Mouse (Mus musculus) kidney, embryonic 16.5 days (tissue): ENCODE measurements around the gene Sp2. TPM values are rescaled to one million over a fixed set of nuclear protein-coding genes. Genes with fewer than 3 reads are reported as not detected.

Experiments used
- ATAC-seq: fragments of 200-750 bp; cut with Nextera tagmentation; 2 replicates; pipeline ENCODE4 v1.8.0; 2017; ENCODE audit warnings: moderate TSS enrichment; ENCODE audit not compliant: low FRiP score, low TSS enrichment
- H3K27ac ChIP-seq: fragments of 300-500 bp; sonication (generic); 2 replicates; pipeline ENCODE4 v1.5.1; 2014; ENCODE audit warnings: low read length
- H3K27me3 ChIP-seq: fragments of 300-500 bp; sonication (generic); 2 replicates; pipeline ENCODE4 v1.6.1; 2014; ENCODE audit warnings: low read length, control low read depth, mixed read lengths; ENCODE audit not compliant: insufficient read depth
- H3K36me3 ChIP-seq: fragments of 300-500 bp; sonication (generic); 2 replicates; pipeline ENCODE4 v1.6.1; 2014; ENCODE audit warnings: low read length, control low read depth, mixed read lengths; ENCODE audit not compliant: insufficient read depth
- H3K4me1 ChIP-seq: fragments of 300-500 bp; sonication (generic); 2 replicates; pipeline ENCODE4 v1.6.1; 2014; ENCODE audit warnings: low read length, control low read depth, mixed read lengths; ENCODE audit not compliant: insufficient read depth
- H3K4me2 ChIP-seq: fragments of 300-500 bp; sonication (generic); replicated peaks from 2 replicates; pipeline ENCODE4 v1.6.1; 2014; ENCODE audit warnings: low read depth, low read length
- H3K4me3 ChIP-seq: fragments of 300-500 bp; sonication (generic); 2 replicates; pipeline ENCODE4 v1.5.1; 2014; ENCODE audit warnings: mild to moderate bottlenecking, low read length
- H3K9ac ChIP-seq: fragments of 300-500 bp; sonication (generic); replicated peaks from 2 replicates; pipeline ENCODE4 v1.6.1; 2014; ENCODE audit warnings: low read length
- H3K9me3 ChIP-seq: fragments of 300-500 bp; sonication (generic); 2 replicates; pipeline ENCODE4 v1.6.1; 2016; ENCODE audit warnings: low read length, control low read depth
- WGBS: fragments of 180-500 bp; shearing (Covaris S2); extraction: QIAGEN DNeasy Blood & Tissue Kit; methylation state at CpG from one replicate; pipeline ENCODE4 v1.1.7; 2014; 5-methylcytosine and 5-hydroxymethylcytosine counted together
- polyA plus RNA-seq: library from polyadenylated mRNA; unstranded; fragments of >200 nt; fragmentation: Nextera tagmentation; extraction: Ambion mirVana; gene quantifications from 2 replicates; pipeline ENCODE4 v1.2.1, GENCODE M21; 2015

The Sp2 gene
- polyA plus RNA-seq, 1 experiment from 2014 or later, result 21.2 TPM

- H3K9me3 ChIP-seq, result no peaks in the 10 kb centered on the region
- H3K4me2 ChIP-seq, result no peak overlapping the region
- no peaks in the 10 kb centered on the region for H3K27me3 ChIP-seq
- ATAC-seq, result no peak
- H3K9ac ChIP-seq, result no peak overlapping the region
- no peak overlapping the region for H3K4me3 ChIP-seq
- no peak overlapping the region for H3K27ac ChIP-seq
- no peaks in the 10 kb centered on the region; the same call in 1 of the 2 replicates for H3K36me3 ChIP-seq
- H3K4me1 ChIP-seq, result peaks cover 46% of the 10 kb centered on the region
- 88% methylated on average over 5 of the region's 5 CpGs for whole genome bisulfite sequencing
These were observed 9.3 kb downstream of the Sp2 start for GRCm38 (mm10) chr11:96973426-96973964.

DNA sequence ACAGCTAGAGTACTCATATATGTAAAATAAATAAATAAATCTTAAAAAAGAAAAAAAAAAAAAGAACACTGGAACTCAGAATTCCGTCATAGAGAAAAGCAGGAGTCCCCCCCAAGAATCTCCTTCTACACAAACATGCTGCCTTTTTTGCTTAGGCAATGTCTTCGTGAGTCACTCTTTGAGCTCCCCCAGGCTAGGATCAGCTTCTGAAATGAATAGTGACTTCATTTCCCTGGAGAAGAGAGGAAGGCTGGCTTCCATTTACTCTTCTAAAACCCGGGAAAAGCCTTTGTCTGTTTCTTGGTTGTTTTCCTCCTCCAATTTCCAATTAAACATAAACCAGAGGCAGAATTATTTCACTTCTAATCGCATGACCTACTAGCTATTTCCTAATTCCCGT, 9.9 kb downstream of the Sp2 start:
- peaks cover 49% of the 10 kb centered on the region for H3K4me1 ChIP-seq
- 89% methylated on average over 5 of the region's 5 CpGs for WGBS

GRCm38 (mm10) chr11:96970341-96970740, 12.4 kb downstream of the Sp2 start:
- Histone ChIP-seq H3K9ac (0 out of 2 replicates have a peak overlapping the region, but pooled peaks have one; percentile 12), H3K9me3 (no peaks in the 10 kb centered on the region), H3K27ac (peak overlapping the region; percentile 92), H3K4me1 (peaks cover 42% of the 10 kb centered on the region), H3K36me3 (no peaks in the 10 kb centered on the region; the same call in 1 of the 2 replicates), H3K4me2 (no peak overlapping the region), H3K4me3 (no peak overlapping the region), H3K27me3 (no peaks in the 10 kb centered on the region)
- WGBS, result 63% methylated on average over 3 of the region's 3 CpGs
- no peak for ATAC-seq

More for the DNA sequence above, 9.9 kb downstream of the Sp2 start:
- no peak for ATAC-seq
- H3K4me2 ChIP-seq, result no peak overlapping the region
- H3K27me3 ChIP-seq, result no peaks in the 10 kb centered on the region
- no peaks in the 10 kb centered on the region for H3K9me3 ChIP-seq
- no peaks in the 10 kb centered on the region; the same call in 1 of the 2 replicates for H3K36me3 ChIP-seq
- no peak overlapping the region for H3K27ac ChIP-seq
- no peak overlapping the region for H3K4me3 ChIP-seq
- no peak overlapping the region for H3K9ac ChIP-seq

GRCm38 (mm10) chr11:96969746-96970145, 13.0 kb downstream of the Sp2 start:
- H3K4me3 ChIP-seq, result no peak overlapping the region
- no peaks in the 10 kb centered on the region for H3K27me3 ChIP-seq
- H3K4me1 ChIP-seq, result peaks cover 40% of the 10 kb centered on the region
- no peaks in the 10 kb centered on the region for H3K9me3 ChIP-seq
- H3K36me3 ChIP-seq, result no peaks in the 10 kb centered on the region; the same call in 1 of the 2 replicates
- H3K27ac ChIP-seq, result peak overlapping the region; percentile 92
- H3K4me2 ChIP-seq, result no peak overlapping the region
- peak overlapping the region; percentile 12 for H3K9ac ChIP-seq
- WGBS, result 60% methylated on average over 1 of the region's 1 CpGs
- peak; percentile 5; the same call in 1 of the 2 replicates for ATAC-seq

DNA sequence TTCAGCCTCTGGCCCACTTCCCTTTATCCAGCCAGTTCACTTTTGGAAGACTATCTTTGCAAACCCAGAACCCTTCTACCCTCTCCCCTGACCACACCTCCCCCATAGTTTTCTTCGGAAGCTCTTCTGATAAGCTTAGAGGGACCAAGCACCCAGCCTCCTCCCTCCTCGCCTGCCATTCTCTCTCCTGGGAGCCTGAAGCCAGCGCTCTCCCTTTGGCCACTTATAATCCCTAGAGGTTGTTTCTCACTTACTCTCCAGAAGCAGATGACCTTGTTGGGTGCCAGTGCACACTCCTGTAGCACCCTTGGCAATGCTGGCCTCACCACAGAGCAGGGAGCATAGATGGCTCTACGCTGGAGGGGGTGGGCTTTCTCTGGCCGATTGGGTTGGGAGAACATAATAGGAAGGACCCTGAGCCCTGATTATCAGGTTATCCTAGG, 13.5 kb downstream of the Sp2 start:
- H3K9ac ChIP-seq, result peak overlapping the region; percentile 12; the same call in 1 of the 2 replicates
- ATAC-seq, result peak; percentile 14; the same call in 1 of the 2 replicates
- 70% methylated on average over 5 of the region's 5 CpGs for WGBS
- H3K36me3 ChIP-seq, result no peaks in the 10 kb centered on the region; the same call in 1 of the 2 replicates
- no peaks in the 10 kb centered on the region for H3K9me3 ChIP-seq
- no peak overlapping the region for H3K4me3 ChIP-seq
- peak overlapping the region; percentile 92 for H3K27ac ChIP-seq
- H3K4me2 ChIP-seq, result no peak overlapping the region; the same call in 1 of the 2 replicates
- peaks cover 40% of the 10 kb centered on the region for H3K4me1 ChIP-seq
- no peaks in the 10 kb centered on the region for H3K27me3 ChIP-seq

DNA sequence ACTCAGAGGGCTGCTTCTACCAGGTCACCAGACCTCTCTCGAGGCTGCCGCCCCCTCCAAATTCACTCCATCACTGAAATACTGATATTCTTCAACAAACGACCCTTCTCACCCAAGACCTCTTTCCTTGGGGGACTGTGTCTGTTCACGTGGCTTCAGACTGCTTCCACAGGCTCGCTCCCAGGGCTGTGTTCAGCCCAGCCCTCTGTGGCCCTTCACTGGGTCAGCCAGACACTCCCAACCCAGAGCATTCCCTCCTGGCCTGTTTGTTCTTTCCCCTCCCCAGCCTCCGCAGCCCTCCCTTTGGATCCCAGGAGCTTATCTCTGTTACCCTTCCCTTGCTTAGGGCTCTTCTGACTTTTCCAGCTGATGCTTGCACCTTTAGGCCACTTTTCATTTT, 14.3 kb downstream of the Sp2 start:
- Histone ChIP-seq H3K36me3 (no peaks in the 10 kb centered on the region; the same call in 1 of the 2 replicates), H3K9ac (peak overlapping the region; percentile 36; the same call in 1 of the 2 replicates), H3K27ac (peak overlapping the region; percentile 92), H3K9me3 (no peaks in the 10 kb centered on the region), H3K27me3 (no peaks in the 10 kb centered on the region), H3K4me2 (no peak overlapping the region), H3K4me3 (no peak overlapping the region), H3K4me1 (peaks cover 38% of the 10 kb centered on the region)
- 43% methylated on average over 6 of the region's 6 CpGs for WGBS
- no peak for ATAC-seq

- Histone ChIP-seq H3K9me3 (no peaks in the 10 kb centered on the region), H3K4me2 (peak overlapping the region; percentile 17), H3K27ac (peak overlapping the region; percentile 92), H3K9ac (peak overlapping the region; percentile 47; the same call in 1 of the 2 replicates), H3K36me3 (peaks cover 2% of the 10 kb centered on the region), H3K27me3 (no peaks in the 10 kb centered on the region), H3K4me1 (peaks cover 39% of the 10 kb centered on the region), H3K4me3 (no peak overlapping the region)
- WGBS, result 78% methylated on average over 11 of the region's 11 CpGs
- no peak for ATAC-seq
These were observed 15.1 kb downstream of the Sp2 start for GRCm38 (mm10) chr11:96967544-96968269.

GRCm38 (mm10) chr11:96966914-96967543, 15.7 kb downstream of the Sp2 start:
- Histone ChIP-seq H3K9ac (peak overlapping the region; percentile 47; the same call in 1 of the 2 replicates), H3K4me2 (peak overlapping the region; percentile 17), H3K9me3 (no peaks in the 10 kb centered on the region), H3K4me3 (0 out of 2 replicates have a peak overlapping the region, but pooled peaks have one; percentile 1), H3K27me3 (no peaks in the 10 kb centered on the region), H3K4me1 (peaks cover 38% of the 10 kb centered on the region), H3K27ac (peak overlapping the region; percentile 63), H3K36me3 (peaks cover 8% of the 10 kb centered on the region)
- WGBS, result 76% methylated on average over 13 of the region's 13 CpGs
- no peak for ATAC-seq

DNA sequence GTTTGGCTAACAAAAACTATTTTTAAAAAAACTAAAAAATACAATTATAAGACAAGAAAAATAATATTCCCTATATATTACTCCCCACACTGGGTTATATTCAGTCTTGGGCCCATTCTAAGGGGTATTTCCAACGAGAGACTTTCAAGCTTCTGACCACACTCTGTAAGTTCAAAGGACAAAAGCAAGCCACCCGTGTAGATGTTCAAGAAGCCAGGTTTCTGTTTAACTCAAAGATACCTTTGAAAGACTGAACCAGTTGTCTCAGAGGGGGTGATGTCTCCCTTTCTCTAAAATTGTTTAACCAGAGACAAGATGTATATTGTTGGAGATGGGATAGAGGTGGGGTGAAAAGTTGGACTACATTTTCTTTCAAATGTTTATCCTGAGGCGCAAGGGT, 16.6 kb downstream of the Sp2 start:
- peaks cover 34% of the 10 kb centered on the region for H3K4me1 ChIP-seq
- H3K36me3 ChIP-seq, result peaks cover 13% of the 10 kb centered on the region
- no peak for ATAC-seq
- no peaks in the 10 kb centered on the region for H3K27me3 ChIP-seq
- H3K9me3 ChIP-seq, result no peaks in the 10 kb centered on the region
- no peak overlapping the region for H3K4me3 ChIP-seq
- H3K4me2 ChIP-seq, result no peak overlapping the region
- H3K27ac ChIP-seq, result 0 out of 2 replicates have a peak overlapping the region, but pooled peaks have one; percentile 16
- 81% methylated on average over 3 of the region's 3 CpGs for WGBS
- no peak overlapping the region for H3K9ac ChIP-seq
